Mouse (Mus musculus) megakaryocyte, embryonic 14.5 days (primary cell): ENCODE measurements around the gene Cavin4. TPM values are rescaled to one million over a fixed set of nuclear protein-coding genes. Genes with fewer than 3 reads are reported as not detected.
"Not testable (repeated sequence)": the region's sequence is repeated elsewhere in the genome, so short reads cannot be mapped to it uniquely, and the experiment has no call there.

Experiments used
- H3K27me3 ChIP-seq: replicated peaks from 2 replicates; pipeline ENCODE3; 2012; ENCODE audit warnings: inconsistent platforms
- H3K36me3 ChIP-seq: replicated peaks from 2 replicates; pipeline ENCODE3; 2012; ENCODE audit warnings: low read length, inconsistent platforms, mixed read lengths
- H3K4me1 ChIP-seq: 2 replicates; pipeline ENCODE4 v1.6.1; 2012; ENCODE audit warnings: inconsistent platforms
- H3K4me3 ChIP-seq: replicated peaks from 2 replicates; pipeline ENCODE3; 2012; ENCODE audit warnings: moderate library complexity, mild to moderate bottlenecking, inconsistent platforms
- H3K9me3 ChIP-seq: 2 replicates; pipeline ENCODE4 v1.6.1; 2012; ENCODE audit warnings: inconsistent platforms
- FLI1 ChIP-seq: IDR thresholded peaks from 2 replicates; pipeline ENCODE4 v1.6.1; 2012; ENCODE audit warnings: low read length, inconsistent platforms, mixed read lengths
- GATA1 ChIP-seq: IDR thresholded peaks from 3 replicates; pipeline ENCODE4 v1.6.1; 2012; ENCODE audit warnings: mixed read lengths, low read length, inconsistent platforms, borderline replicate concordance
- polyA plus RNA-seq: library from polyadenylated mRNA; stranded (reverse); fragments of >175 nt; gene quantifications from 2 replicates; pipeline ENCODE4 v1.2.3, GENCODE M21; 2012; ENCODE audit warnings: low replicate concordance; ENCODE audit not compliant: insufficient read depth

Gene Cavin4
- polyA plus RNA-seq, 1 experiment: not detected

- H3K9me3 ChIP-seq: peaks cover 16% of the 10 kb centered on the region; the same call in 1 of the 2 replicates
- H3K36me3 ChIP-seq: no peaks in the 10 kb centered on the region
- no peak overlapping the region for H3K4me3 ChIP-seq
- no peaks in the 10 kb centered on the region for H3K27me3 ChIP-seq
- no peak for TF ChIP-seq FLI1
- TF ChIP-seq GATA1: no peak
- H3K4me1 ChIP-seq: no peaks in the 10 kb centered on the region
These were observed 2.4 kb upstream of the Cavin4 start for GRCm38 (mm10) chr4:48660619-48661575.

GRCm38 (mm10) chr4:48664021-48664420 is 707 bp downstream of the Cavin4 start:
- no peaks in the 10 kb centered on the region for H3K27me3 ChIP-seq
- H3K36me3 ChIP-seq: no peaks in the 10 kb centered on the region
- no peak for TF ChIP-seq FLI1
- TF ChIP-seq GATA1: no peak
- peaks cover 12% of the 10 kb centered on the region; the same call in 1 of the 2 replicates for H3K9me3 ChIP-seq
- no peaks in the 10 kb centered on the region for H3K4me1 ChIP-seq
- H3K4me3 ChIP-seq: no peak overlapping the region

- Histone ChIP-seq H3K9me3 (peaks cover 12% of the 10 kb centered on the region; the same call in 1 of the 2 replicates), H3K4me1 (no peaks in the 10 kb centered on the region), H3K27me3 (no peaks in the 10 kb centered on the region), H3K36me3 (no peaks in the 10 kb centered on the region), H3K4me3 (no peak overlapping the region)
- TF ChIP-seq FLI1: no peak
- no peak for TF ChIP-seq GATA1
These were observed 4.0 kb downstream of the Cavin4 start for GRCm38 (mm10) chr4:48667279-48667678.

- Histone ChIP-seq H3K4me3 (no peak overlapping the region), H3K9me3 (peaks cover 17% of the 10 kb centered on the region), H3K27me3 (no peaks in the 10 kb centered on the region), H3K4me1 (no peaks in the 10 kb centered on the region), H3K36me3 (no peaks in the 10 kb centered on the region)
- TF ChIP-seq GATA1 (no peak), FLI1 (no peak)
These were observed 9.6 kb downstream of the Cavin4 start for GRCm38 (mm10) chr4:48672915-48673314.

DNA sequence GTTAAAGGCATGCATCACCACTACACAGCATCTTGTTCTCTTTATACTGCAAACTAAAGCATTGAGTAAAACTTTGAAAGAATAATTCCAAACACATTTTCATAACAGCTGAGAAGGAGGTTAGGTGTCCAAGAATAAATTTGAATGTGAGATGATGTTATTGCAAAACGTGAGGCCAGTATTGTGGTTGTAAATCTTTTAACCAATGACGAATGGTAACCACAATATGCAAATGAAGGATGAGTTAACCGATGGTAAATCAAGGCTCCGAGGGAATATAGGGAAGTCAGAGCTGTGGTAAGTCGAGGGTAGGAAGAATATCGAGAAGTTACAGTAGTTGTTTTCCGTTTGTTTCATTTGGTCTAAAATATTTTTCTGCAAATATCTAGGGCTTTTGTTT is 11.1 kb downstream of the Cavin4 start:
- Histone ChIP-seq H3K27me3 (no peaks in the 10 kb centered on the region), H3K9me3 (peaks cover 17% of the 10 kb centered on the region), H3K4me1 (no peaks in the 10 kb centered on the region), H3K4me3 (no peak overlapping the region), H3K36me3 (no peaks in the 10 kb centered on the region)
- no peak for TF ChIP-seq FLI1
- no peak for TF ChIP-seq GATA1

GRCm38 (mm10) chr4:48676570-48677185 is 13.4 kb downstream of the Cavin4 start:
- no peaks in the 10 kb centered on the region for H3K27me3 ChIP-seq
- no peak for TF ChIP-seq FLI1
- no peaks in the 10 kb centered on the region for H3K4me1 ChIP-seq
- H3K9me3 ChIP-seq: peaks cover 10% of the 10 kb centered on the region
- no peak overlapping the region for H3K4me3 ChIP-seq
- H3K36me3 ChIP-seq: no peaks in the 10 kb centered on the region

DNA sequence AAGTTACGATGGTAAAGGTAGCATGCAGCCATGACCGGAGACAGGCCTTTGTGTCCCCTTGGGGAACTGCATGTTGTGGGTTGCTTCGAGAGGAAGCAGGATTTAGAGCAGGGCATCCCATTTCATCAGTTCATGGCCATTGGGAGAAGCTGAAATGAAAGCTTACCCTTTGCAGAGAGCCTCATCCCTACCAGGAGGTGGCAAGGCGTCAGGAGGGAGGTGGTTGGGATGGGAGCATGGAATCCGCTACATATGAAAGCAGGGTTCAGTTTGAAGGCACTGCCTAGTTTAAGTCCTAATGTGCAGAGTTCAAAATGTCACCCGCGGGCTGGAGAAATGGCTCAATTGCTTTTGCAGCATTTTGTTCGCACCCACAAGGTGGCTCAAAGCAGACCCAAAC is 14.0 kb downstream of the Cavin4 start:
- H3K9me3 ChIP-seq: peaks cover 10% of the 10 kb centered on the region
- TF ChIP-seq GATA1 (no peak), FLI1 (no peak)
- H3K27me3 ChIP-seq: no peaks in the 10 kb centered on the region
- H3K36me3 ChIP-seq: no peaks in the 10 kb centered on the region
- H3K4me3 ChIP-seq: no peak overlapping the region
- no peaks in the 10 kb centered on the region for H3K4me1 ChIP-seq

DNA sequence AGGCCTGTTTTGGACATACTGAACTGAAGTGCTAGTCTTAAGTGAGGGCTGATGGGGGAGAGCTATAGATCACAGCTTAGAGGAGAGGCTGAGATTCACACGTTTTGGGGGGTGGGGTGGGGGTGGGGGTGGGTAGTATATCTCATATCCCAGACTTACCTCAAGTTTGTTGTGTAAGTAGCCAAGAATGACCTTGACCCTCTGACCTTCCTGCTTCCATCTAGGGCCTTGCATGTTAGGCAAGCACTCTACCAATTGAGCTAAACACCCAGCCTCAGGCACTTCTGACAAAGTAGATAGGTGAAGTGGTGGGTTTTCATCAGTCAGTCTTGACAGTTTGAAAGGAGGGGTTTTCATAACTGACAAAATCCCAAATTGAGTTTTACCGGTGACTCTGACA is 14.5 kb downstream of the Cavin4 start:
- no peak for TF ChIP-seq FLI1
- no peak for TF ChIP-seq GATA1
- no peak overlapping the region for H3K4me3 ChIP-seq

DNA sequence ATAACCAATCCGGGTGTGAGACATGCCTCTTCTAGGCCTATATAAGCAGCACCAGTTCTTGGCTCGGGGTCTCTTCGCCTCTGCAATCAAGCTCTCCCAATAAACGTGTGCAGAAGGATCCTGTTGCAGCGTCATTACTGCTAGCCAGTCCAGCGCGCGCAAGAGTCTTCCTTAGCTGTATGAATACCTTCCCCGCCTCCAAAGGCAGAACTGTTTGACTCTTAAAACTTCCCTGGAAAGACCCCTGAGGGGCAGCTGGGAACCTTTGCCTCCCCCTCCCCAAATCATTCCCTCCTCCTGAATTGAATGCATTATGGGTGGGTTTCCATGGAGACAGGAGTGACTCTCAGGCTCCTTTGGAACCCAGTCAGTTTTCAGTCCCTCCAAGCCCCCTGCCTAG is 15.5 kb downstream of the Cavin4 start:
- TF ChIP-seq FLI1 (no peak), GATA1 (no peak)
- Histone ChIP-seq H3K27me3 (no peaks in the 10 kb centered on the region), H3K4me1 (no peaks in the 10 kb centered on the region), H3K36me3 (no peaks in the 10 kb centered on the region), H3K4me3 (no peak overlapping the region), H3K9me3 (peaks cover 10% of the 10 kb centered on the region)

More for the DNA sequence above, 14.5 kb downstream of the Cavin4 start:
- Histone ChIP-seq H3K4me1 (no peaks in the 10 kb centered on the region), H3K27me3 (no peaks in the 10 kb centered on the region), H3K36me3 (no peaks in the 10 kb centered on the region), H3K9me3 (peaks cover 10% of the 10 kb centered on the region)

- not testable (repeated sequence) for H3K36me3 ChIP-seq, H3K27me3 ChIP-seq, H3K4me3 ChIP-seq, H3K4me1 ChIP-seq, H3K9me3 ChIP-seq
These were observed 16.4 kb downstream of the Cavin4 start for GRCm38 (mm10) chr4:48679728-48680127.
